Mouse (Mus musculus) CH12.LX (cell line): ENCODE results near the gene Cnfn. TPM values are rescaled to one million over a fixed set of nuclear protein-coding genes. Genes with fewer than 3 reads are reported as not detected.
"Not testable (repeated sequence)": the region's sequence is repeated elsewhere in the genome, so short reads cannot be mapped to it uniquely, and the experiment has no call there.

ENCODE experiments used
- DNase-seq: peaks from one replicate; pipeline ENCODE4 v3.0.0-alpha.2; 2013; ENCODE audit errors: extremely low read depth
- H3K27ac ChIP-seq: 2 replicates; pipeline ENCODE4 v1.5.1; 2012; ENCODE audit warnings: low read depth, mild to moderate bottlenecking, control low read depth, moderate library complexity; ENCODE audit not compliant: insufficient read depth
- H3K27me3 ChIP-seq: replicated peaks from 2 replicates; pipeline ENCODE3; 2012; ENCODE audit warnings: inconsistent platforms
- H3K36me3 ChIP-seq, 2 experiments: replicated peaks in 1 of 2; 2 replicates each; pipeline versions ENCODE3 to v1.6.1; 2012; ENCODE audit warnings: inconsistent platforms in 1 of 2, low read length in 1 of 2, mild to moderate bottlenecking in 1 of 2, mixed read lengths in 1 of 2, moderate library complexity in 1 of 2; ENCODE audit not compliant: control insufficient read depth in 1 of 2, insufficient read depth in 1 of 2
- H3K4me1 ChIP-seq, 2 experiments: 2 replicates each; pipeline ENCODE4 v1.6.1; 2012; ENCODE audit warnings: inconsistent platforms in 1 of 2, moderate library complexity in 1 of 2; ENCODE audit not compliant: insufficient read depth in 2 of 2, control insufficient read depth in 1 of 2
- H3K4me2 ChIP-seq: 2 replicates; pipeline ENCODE4 v1.6.1; 2012; ENCODE audit warnings: low read depth, mild to moderate bottlenecking, control low read depth; ENCODE audit not compliant: poor library complexity, insufficient read depth, severe bottlenecking
- H3K4me3 ChIP-seq, 3 experiments: fragments of 150-350 bp in 1 of 3; sonication (generic) in 1 of 3; replicated peaks in 1 of 3; 2 replicates each; pipeline versions ENCODE3 to v1.5.1; 2011 to 2012; ENCODE audit warnings: low read depth in 2 of 3, low read length in 2 of 3, mild to moderate bottlenecking in 2 of 3, moderate library complexity in 2 of 3, control low read depth in 1 of 3, improper control_type of control experiment in 1 of 3, inconsistent platforms in 1 of 3, mixed read lengths in 1 of 3; ENCODE audit not compliant: poor library complexity in 1 of 3
- H3K79me2 ChIP-seq: replicated peaks from 2 replicates; pipeline ENCODE4 v1.6.1; 2012; ENCODE audit warnings: mild to moderate bottlenecking, moderate library complexity; ENCODE audit not compliant: control insufficient read depth, poor library complexity, insufficient read depth, severe bottlenecking; ENCODE audit errors: extremely low read depth
- H3K9ac ChIP-seq: 2 replicates; pipeline ENCODE4 v1.6.1; 2012; ENCODE audit warnings: low read depth, mild to moderate bottlenecking, control low read depth, moderate library complexity; ENCODE audit not compliant: insufficient read depth
- H3K9me3 ChIP-seq: replicated peaks from 2 replicates; pipeline ENCODE3; 2012; ENCODE audit warnings: low read length, inconsistent platforms, mixed read lengths
- BHLHE40 ChIP-seq: IDR thresholded peaks from 2 replicates; pipeline ENCODE4 v1.6.1; 2011; ENCODE audit warnings: mild to moderate bottlenecking, low read depth, low read length, improper control_type of control experiment
- CHD1 ChIP-seq: IDR thresholded peaks from 2 replicates; pipeline ENCODE4 v1.6.1; 2012; ENCODE audit warnings: low read depth, low read length, improper control_type of control experiment, inconsistent platforms
- CHD2 ChIP-seq: IDR thresholded peaks from 2 replicates; pipeline ENCODE4 v1.6.1; 2011; ENCODE audit warnings: low read length, improper control_type of control experiment
- CTCF ChIP-seq, 2 experiments: IDR thresholded peaks in 1 of 2; conservative IDR thresholded peaks in 1 of 2; 2 replicates each; pipeline ENCODE4 v1.5.1; 2011 to 2012; ENCODE audit warnings: low read depth in 2 of 2, low read length in 2 of 2, improper control_type of control experiment in 1 of 2, inconsistent platforms in 1 of 2, mild to moderate bottlenecking in 1 of 2, moderate library complexity in 1 of 2
- E2F4 ChIP-seq: IDR thresholded peaks from 2 replicates; pipeline ENCODE4 v1.6.1; 2011; ENCODE audit warnings: low read depth, low read length, improper control_type of control experiment; ENCODE audit not compliant: insufficient replicate concordance
- ETS1 ChIP-seq: conservative IDR thresholded peaks from 2 replicates; pipeline ENCODE4 v1.6.1; 2012; ENCODE audit warnings: low read depth, mild to moderate bottlenecking, inconsistent platforms, low read length, improper control_type of control experiment, moderate library complexity
- GABPA ChIP-seq: IDR thresholded peaks from 2 replicates; pipeline ENCODE4 v1.6.1; 2012; ENCODE audit warnings: low read depth, low read length, improper control_type of control experiment, inconsistent platforms; ENCODE audit not compliant: insufficient replicate concordance
- HCFC1 ChIP-seq: IDR thresholded peaks from 2 replicates; pipeline ENCODE4 v1.6.1; 2012; ENCODE audit warnings: low read depth, mild to moderate bottlenecking, inconsistent platforms, low read length, improper control_type of control experiment
- IRF4 ChIP-seq: IDR thresholded peaks from 2 replicates; pipeline ENCODE4 v1.6.1; 2014; ENCODE audit warnings: low read depth, mild to moderate bottlenecking, inconsistent platforms, low read length, improper control_type of control experiment
- JUN ChIP-seq: IDR thresholded peaks from 2 replicates; pipeline ENCODE4 v1.6.1; 2011; ENCODE audit warnings: low read depth, mild to moderate bottlenecking, low read length, improper control_type of control experiment, moderate library complexity; ENCODE audit not compliant: insufficient read depth
- JUND ChIP-seq: conservative IDR thresholded peaks from 2 replicates; pipeline ENCODE4 v1.6.1; 2011; ENCODE audit warnings: low read depth, low read length, improper control_type of control experiment
- MAFK ChIP-seq: IDR thresholded peaks from 2 replicates; pipeline ENCODE4 v1.6.1; 2011; ENCODE audit warnings: low read length, improper control_type of control experiment; ENCODE audit not compliant: insufficient replicate concordance
- MAZ ChIP-seq: IDR thresholded peaks from 2 replicates; pipeline ENCODE4 v1.6.1; 2012; ENCODE audit warnings: low read depth, mild to moderate bottlenecking, inconsistent platforms, low read length, improper control_type of control experiment, moderate library complexity
- MEF2A ChIP-seq: IDR thresholded peaks from 2 replicates; pipeline ENCODE4 v1.6.1; 2014; ENCODE audit warnings: low read depth, mild to moderate bottlenecking, inconsistent platforms, low read length, improper control_type of control experiment, borderline replicate concordance
- MXI1 ChIP-seq: IDR thresholded peaks from 2 replicates; pipeline ENCODE4 v1.6.1; 2011; ENCODE audit warnings: mild to moderate bottlenecking, low read depth, low read length, improper control_type of control experiment
- MYC ChIP-seq: IDR thresholded peaks from 2 replicates; pipeline ENCODE4 v1.6.1; 2011; ENCODE audit warnings: low read depth, mild to moderate bottlenecking, improper control_type of control experiment, low read length
- NRF1 ChIP-seq: IDR thresholded peaks from 2 replicates; pipeline ENCODE4 v1.6.1; 2014; ENCODE audit warnings: low read depth, mild to moderate bottlenecking, inconsistent platforms, low read length, improper control_type of control experiment, moderate library complexity
- RAD21 ChIP-seq: IDR thresholded peaks from 2 replicates; pipeline ENCODE4 v1.6.1; 2011; ENCODE audit warnings: low read depth, mild to moderate bottlenecking, low read length, improper control_type of control experiment, moderate library complexity
- RCOR1 ChIP-seq: conservative IDR thresholded peaks from 2 replicates; pipeline ENCODE4 v1.6.1; 2012; ENCODE audit warnings: low read depth, mild to moderate bottlenecking, inconsistent platforms, low read length, improper control_type of control experiment
- SIN3A ChIP-seq: IDR thresholded peaks from 2 replicates; pipeline ENCODE4 v1.6.1; 2012; ENCODE audit warnings: low read length, improper control_type of control experiment, inconsistent platforms
- TCF12 ChIP-seq: IDR thresholded peaks from 2 replicates; pipeline ENCODE4 v1.6.1; 2014; ENCODE audit warnings: low read depth, mild to moderate bottlenecking, inconsistent platforms, low read length, improper control_type of control experiment
- ZC3H11A ChIP-seq: IDR thresholded peaks from 2 replicates; pipeline ENCODE4 v1.6.1; 2012; ENCODE audit warnings: low read depth, mild to moderate bottlenecking, inconsistent platforms, low read length, improper control_type of control experiment
- ZKSCAN1 ChIP-seq: IDR thresholded peaks from 2 replicates; pipeline ENCODE4 v1.6.1; 2012; ENCODE audit warnings: low read depth, inconsistent platforms, low read length, improper control_type of control experiment, borderline replicate concordance
- ZMIZ1 ChIP-seq: IDR thresholded peaks from 2 replicates; pipeline ENCODE4 v1.6.1; 2012; ENCODE audit warnings: low read depth, mild to moderate bottlenecking, inconsistent platforms, low read length, improper control_type of control experiment
- ZNF384 ChIP-seq: IDR thresholded peaks from 2 replicates; pipeline ENCODE4 v1.6.1; 2012; ENCODE audit warnings: low read depth, low read length, improper control_type of control experiment, inconsistent platforms
- dilution Hi-C: fragments of 300-500 bp; cut with MboI; formaldehyde crosslinking; loops from 2 replicates; pipeline ENCODE4 v1.14.3; 2020; ENCODE audit warnings: low sequenced_read_pairs; ENCODE audit not compliant: extremely low pct_unique_long_range_greater_than_20kb, extremely low pct_ligation_motif_present
- in situ Hi-C: fragments of 300-500 bp; cut with MboI; formaldehyde crosslinking; loops from 3 replicates; pipeline ENCODE4 v1.14.3; 2019; ENCODE audit warnings: low sequenced_read_pairs, low pct_ligation_motif_present, low pct_unique_long_range_greater_than_20kb, mixed read lengths
- polyA plus RNA-seq: library from polyadenylated mRNA; unstranded; fragments of >175 nt; gene quantifications from 2 replicates; pipeline ENCODE4 v1.2.1, GENCODE M21; 2012; ENCODE audit warnings: low read depth; ENCODE audit not compliant: insufficient read length
- total RNA-seq, 2 experiments: library from RNA; depleted of rRNA; stranded (reverse); fragments of 300-350 nt in 1 of 2; fragments of >200 nt in 1 of 2; gene quantifications; 2 replicates each; pipeline ENCODE4 v1.2.3; 2012 to 2014

Gene Cnfn
- total and polyA plus RNA-seq, 3 experiments: not detected

DNA sequence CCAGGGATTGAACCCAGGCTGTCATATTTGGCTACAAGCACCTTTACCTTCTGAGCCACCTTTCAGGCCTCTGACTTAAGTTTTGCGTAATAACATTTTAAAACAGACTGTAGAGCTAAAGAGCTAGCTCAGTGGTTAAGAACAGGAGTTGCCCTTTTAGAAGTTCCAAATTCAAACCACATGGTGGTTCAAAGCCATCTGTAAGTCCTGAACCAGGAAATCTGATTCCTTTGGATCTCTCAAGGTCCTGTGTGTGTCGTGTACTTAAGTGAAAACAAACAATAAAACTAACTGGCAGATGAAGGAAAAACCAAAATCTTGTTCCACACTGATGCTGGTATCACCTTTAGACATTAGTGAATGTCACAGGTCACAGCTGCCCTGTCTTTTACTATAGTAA is 32.0 kb upstream of the Cnfn start:
- Histone ChIP-seq H3K4me2 (no peak overlapping the region), H3K4me1 (peaks cover 2 to 5% of the 10 kb centered on the region in 2 experiments; a peak in 3 of 4 replicates), H3K79me2 (no peaks in the 10 kb centered on the region), H3K36me3 (no peaks in the 10 kb centered on the region), H3K9ac (no peak overlapping the region), H3K9me3 (no peaks in the 10 kb centered on the region), H3K4me3 (no peak overlapping the region), H3K27ac (no peak overlapping the region), H3K27me3 (no peaks in the 10 kb centered on the region)
- DNase-seq: no peak
- TF ChIP-seq ZC3H11A: no peak
- TF ChIP-seq GABPA: no peak
- no peak for TF ChIP-seq MEF2A
- no peak for TF ChIP-seq MAZ
- TF ChIP-seq ZMIZ1: no peak
- TF ChIP-seq ZNF384: no peak
- TF ChIP-seq RAD21: no peak
- TF ChIP-seq BHLHE40: no peak
- no peak for TF ChIP-seq MAFK
- dilution Hi-C loops: no loop called here
- in situ Hi-C loops: no loop called here

DNA sequence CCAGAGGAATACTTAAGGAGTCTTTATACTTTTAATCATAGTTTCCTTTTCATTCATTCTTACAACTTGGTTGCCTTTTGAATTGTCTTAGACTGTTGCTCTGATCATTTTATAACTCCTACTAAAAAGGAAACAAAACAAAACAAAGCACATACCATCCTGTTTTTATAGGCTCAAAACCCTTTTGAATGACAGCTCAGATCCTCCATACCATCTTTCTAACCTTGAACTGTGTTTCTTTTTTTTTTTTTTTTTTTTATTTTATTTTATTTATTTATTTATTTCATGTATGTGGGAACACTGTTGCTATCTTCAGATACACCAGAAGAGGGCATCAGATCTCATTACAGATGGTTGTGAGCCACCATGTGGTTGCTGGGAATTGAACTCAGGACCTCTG is 29.5 kb upstream of the Cnfn start:
- H3K79me2 ChIP-seq, H3K4me3 ChIP-seq, DNase-seq, H3K27me3 ChIP-seq, H3K9ac ChIP-seq, H3K27ac ChIP-seq, H3K9me3 ChIP-seq, H3K36me3 ChIP-seq, H3K4me2 ChIP-seq, dilution Hi-C loops, in situ Hi-C loops: not testable (repeated sequence)
- H3K4me1 ChIP-seq: peaks cover 4 to 16% of the 10 kb centered on the region in 2 experiments

DNA sequence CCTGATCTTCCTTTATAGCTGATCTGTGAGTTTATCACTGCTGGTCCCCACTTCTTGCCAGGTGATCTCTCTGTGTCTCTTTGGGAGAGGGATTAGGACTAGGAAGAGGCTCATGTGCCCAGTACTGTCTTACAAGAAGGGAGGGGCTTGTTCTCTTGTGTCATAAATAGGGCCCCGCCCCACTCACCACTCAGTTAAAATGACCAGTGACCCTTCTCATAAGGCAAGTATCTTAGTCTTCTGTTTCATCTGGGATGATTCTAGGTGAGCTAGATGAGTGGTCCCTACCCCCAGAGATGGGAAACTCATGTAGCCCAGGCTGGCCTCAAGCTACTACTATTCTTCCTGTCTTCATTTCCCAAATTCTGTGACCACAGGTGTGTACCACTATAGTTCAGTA is 29.1 kb upstream of the Cnfn start, which contains the start of gene Lipe:
Gene Lipe (minus strand): TSS at position 101 of the 400 bp plus-strand sequence.
- Histone ChIP-seq H3K4me3 (no peak within 1 kb of the TSS), H3K27ac (no peak within 1 kb of the TSS), H3K4me1 (peaks cover 7 to 20% of the 10 kb centered on the region in 2 experiments), H3K9me3 (no peaks in the 10 kb centered on the region), H3K36me3 (no peaks in the 10 kb centered on the region), H3K27me3 (no peaks in the 10 kb centered on the region), H3K4me2 (no peak within 1 kb of the TSS), H3K9ac (no peak within 1 kb of the TSS), H3K79me2 (no peaks in the 10 kb centered on the region)
- DNase-seq: no peak
- dilution Hi-C loops: no loop called here
- no peak for TF ChIP-seq BHLHE40
- TF ChIP-seq IRF4: no peak
- no peak for TF ChIP-seq ETS1
- no peak for TF ChIP-seq SIN3A
- no peak for TF ChIP-seq RCOR1
- no peak for TF ChIP-seq CTCF (conservative IDR thresholded peaks at IDR 0.05 in 1 of 2, IDR thresholded peaks at IDR 0.05 in 1 of 2; ENCODE audit: low read depth in 2 of 2, low read length in 2 of 2)
- TF ChIP-seq NRF1: no peak
- TF ChIP-seq ZKSCAN1: no peak
- no peak for TF ChIP-seq TCF12
- TF ChIP-seq HCFC1: no peak
- no peak for TF ChIP-seq JUN
- no peak for TF ChIP-seq MAFK
- no peak for TF ChIP-seq CHD1
- TF ChIP-seq MXI1: no peak
- no peak for TF ChIP-seq ZMIZ1
- no peak for TF ChIP-seq MEF2A
- no peak for TF ChIP-seq JUND
- TF ChIP-seq MYC: no peak
- TF ChIP-seq E2F4: no peak
- TF ChIP-seq CHD2: no peak
- in situ Hi-C loops: no loop called here
